Mouse (Mus musculus) bone marrow, adult 2 months (tissue): ENCODE measurements at regions not wholly inside any gene's neighbourhood (a gene's known extent, or its start where the extent isn't known, plus 50 kb on each side); places are given as distances from the start of the nearest gene placed in this dataset.

ENCODE experiments used
- H3K27ac ChIP-seq: fragments of 200-500 bp; 2 replicates; pipeline ENCODE4 v1.5.1; 2012; ENCODE audit warnings: low read depth, mild to moderate bottlenecking, control low read depth, inconsistent platforms, low read length; ENCODE audit not compliant: control insufficient read depth, poor library complexity, insufficient read depth
- H3K4me1 ChIP-seq: fragments of 200-500 bp; 2 replicates; pipeline ENCODE4 v1.6.1; 2011; ENCODE audit warnings: low read length; ENCODE audit not compliant: control insufficient read depth, insufficient read depth
- H3K4me3 ChIP-seq: fragments of 200-500 bp; replicated peaks from 2 replicates; pipeline ENCODE3; 2011; ENCODE audit warnings: mild to moderate bottlenecking, low read depth, low read length, control low read depth; ENCODE audit not compliant: control insufficient read depth
- CTCF ChIP-seq: fragments of 200-500 bp; IDR thresholded peaks from 2 replicates; pipeline ENCODE4 v1.5.1; 2011; ENCODE audit warnings: low read length, control low read depth; ENCODE audit not compliant: control insufficient read depth, insufficient read depth
- POLR2A ChIP-seq: fragments of 200-500 bp; IDR thresholded peaks from 2 replicates; pipeline ENCODE4 v1.6.1; 2011; ENCODE audit warnings: low read depth, mild to moderate bottlenecking, control low read depth, low read length, borderline replicate concordance; ENCODE audit not compliant: control insufficient read depth
- WGBS: fragments of 180-500 bp; shearing (Covaris S2); methylation state at CpG from one replicate; pipeline ENCODE4 v1.1.7; 2018; 5-methylcytosine and 5-hydroxymethylcytosine counted together

- WGBS: 75% methylated on average over 6 of the region's 6 CpGs
- H3K4me3 ChIP-seq: no peak overlapping the region
These were observed 98.8 kb upstream of the 1700025G04Rik start for GRCm38 (mm10) chr1:152188700-152189099.

GRCm38 (mm10) chr1:152184956-152185355 is 95.0 kb upstream of the 1700025G04Rik start:
- WGBS: 76% methylated on average over 3 of the region's 3 CpGs
- Histone ChIP-seq H3K4me1 (no peaks in the 10 kb centered on the region), H3K4me3 (no peak overlapping the region), H3K27ac (no peak overlapping the region)
- TF ChIP-seq CTCF (no peak), POLR2A (no peak)

More at GRCm38 (mm10) chr1:152188700-152189099, 98.8 kb upstream of the 1700025G04Rik start:
- Histone ChIP-seq H3K4me1 (no peaks in the 10 kb centered on the region), H3K27ac (no peak overlapping the region)
- no peak for TF ChIP-seq CTCF
- no peak for TF ChIP-seq POLR2A

GRCm38 (mm10) chr1:152176267-152176970 is 86.5 kb upstream of the 1700025G04Rik start:
- WGBS: 82% methylated on average over 9 of the region's 9 CpGs
- H3K4me3 ChIP-seq: no peak overlapping the region
- TF ChIP-seq POLR2A: no peak
- TF ChIP-seq CTCF: no peak
- no peak overlapping the region for H3K27ac ChIP-seq
- H3K4me1 ChIP-seq: no peaks in the 10 kb centered on the region

- no peak for TF ChIP-seq POLR2A
- no peak for TF ChIP-seq CTCF
- Histone ChIP-seq H3K4me3 (no peak overlapping the region), H3K4me1 (no peaks in the 10 kb centered on the region), H3K27ac (no peak overlapping the region)
- 79% methylated on average over 3 of the region's 3 CpGs for WGBS
These were observed 85.8 kb upstream of the 1700025G04Rik start for GRCm38 (mm10) chr1:152175691-152176090.

- 87% methylated on average over 4 of the region's 4 CpGs for WGBS
- TF ChIP-seq POLR2A: no peak
- no peak for TF ChIP-seq CTCF
- no peak overlapping the region for H3K4me3 ChIP-seq
- no peak overlapping the region for H3K27ac ChIP-seq
- H3K4me1 ChIP-seq: no peaks in the 10 kb centered on the region
These were observed 84.5 kb upstream of the 1700025G04Rik start for GRCm38 (mm10) chr1:152174464-152174863.

- 75% methylated on average over 16 of the region's 16 CpGs for WGBS
- H3K27ac ChIP-seq: no peak overlapping the region
These were observed 81.3 kb upstream of the 1700025G04Rik start for GRCm38 (mm10) chr1:152171034-152171790.

GRCm38 (mm10) chr1:152170583-152170982 is 80.7 kb upstream of the 1700025G04Rik start:
- WGBS: 65% methylated on average over 8 of the region's 8 CpGs
- TF ChIP-seq CTCF: no peak
- no peak for TF ChIP-seq POLR2A
- H3K4me3 ChIP-seq: no peak overlapping the region
- H3K4me1 ChIP-seq: no peaks in the 10 kb centered on the region
- no peak overlapping the region for H3K27ac ChIP-seq

More at GRCm38 (mm10) chr1:152171034-152171790, 81.3 kb upstream of the 1700025G04Rik start:
- no peak overlapping the region for H3K4me3 ChIP-seq
- H3K4me1 ChIP-seq: no peaks in the 10 kb centered on the region
- TF ChIP-seq CTCF (no peak), POLR2A (no peak)

GRCm38 (mm10) chr1:152169508-152169907 is 79.6 kb upstream of the 1700025G04Rik start:
- 95% methylated on average over 14 of the region's 14 CpGs for WGBS
- no peaks in the 10 kb centered on the region for H3K4me1 ChIP-seq
- no peak overlapping the region for H3K27ac ChIP-seq
- TF ChIP-seq CTCF (no peak), POLR2A (no peak)
- H3K4me3 ChIP-seq: no peak overlapping the region

- H3K4me1 ChIP-seq: no peaks in the 10 kb centered on the region
- H3K27ac ChIP-seq: no peak overlapping the region
- no peak overlapping the region for H3K4me3 ChIP-seq
- 65% methylated on average over 4 of the region's 4 CpGs for WGBS
- TF ChIP-seq CTCF: no peak
- no peak for TF ChIP-seq POLR2A
These were observed 78.4 kb upstream of the 1700025G04Rik start for GRCm38 (mm10) chr1:152168284-152168683.
